Mouse (Mus musculus): Measurements from ENCODE around the gene Oas1h. TPM values are rescaled to one million over a fixed set of nuclear protein-coding genes. Genes with fewer than 3 reads are reported as not detected.
"Not testable (repeated sequence)": the region's sequence is repeated elsewhere in the genome, so short reads cannot be mapped to it uniquely, and the experiment has no call there.

Gene Oas1h
- polyA plus RNA-seq, 1 experiment from 2014 or later: not detected

GRCm38 (mm10) chr5:120859241-120859640 lies 2.0 kb upstream of the Oas1h start:
- Histone ChIP-seq H3K4me3 (replicated peaks) (no peak overlapping the region), H3K27me3 (no peaks in the 10 kb centered on the region), H3K4me1 (no peaks in the 10 kb centered on the region), H3K9ac (no peak overlapping the region), H3K4me2 (no peak overlapping the region), H3K36me3 (replicated peaks) (no peaks in the 10 kb centered on the region), H3K9me3 (peaks cover 8% of the 10 kb centered on the region; the same call in 1 of the 2 replicates), H3K27ac (no peak overlapping the region)
- ATAC-seq (ENCODE audit: low FRiP score): no peak
- 78% methylated on average over 2 of the region's 2 CpGs for WGBS

DNA sequence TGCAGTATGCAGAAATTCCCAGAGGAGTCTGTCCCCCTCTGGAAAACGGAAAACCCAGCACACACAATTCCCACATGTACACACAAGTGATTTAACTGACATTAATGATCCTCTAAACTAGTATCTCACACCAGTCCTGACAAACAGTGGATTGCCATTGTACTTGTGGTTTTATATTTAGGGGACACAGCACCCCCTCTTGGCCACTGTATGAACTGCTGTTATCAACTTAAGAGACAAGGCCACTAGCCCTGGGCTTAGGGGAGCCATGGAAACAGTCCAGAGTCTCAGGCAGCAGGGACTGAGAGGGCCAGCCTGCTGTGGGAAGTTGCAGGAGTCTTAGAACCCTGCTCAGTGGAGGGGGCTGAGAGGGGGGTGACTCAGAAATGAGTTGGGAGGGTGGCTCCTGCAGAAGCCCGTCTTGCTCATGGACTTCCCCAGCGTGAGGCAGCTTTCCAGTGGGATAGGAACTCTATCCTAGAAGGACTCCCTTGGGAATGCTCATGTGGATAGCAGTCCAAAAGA lies 4.2 kb downstream of the Oas1h start:
- Histone ChIP-seq H3K4me2 (no peak overlapping the region), H3K9ac (no peak overlapping the region), H3K36me3 (replicated peaks) (no peaks in the 10 kb centered on the region), H3K27me3 (no peaks in the 10 kb centered on the region), H3K4me1 (no peaks in the 10 kb centered on the region), H3K9me3 (no peaks in the 10 kb centered on the region), H3K27ac (no peak overlapping the region), H3K4me3 (replicated peaks) (no peak overlapping the region)
- 71% methylated on average over 3 of the region's 3 CpGs for WGBS
- ATAC-seq (ENCODE audit: low FRiP score): no peak

DNA sequence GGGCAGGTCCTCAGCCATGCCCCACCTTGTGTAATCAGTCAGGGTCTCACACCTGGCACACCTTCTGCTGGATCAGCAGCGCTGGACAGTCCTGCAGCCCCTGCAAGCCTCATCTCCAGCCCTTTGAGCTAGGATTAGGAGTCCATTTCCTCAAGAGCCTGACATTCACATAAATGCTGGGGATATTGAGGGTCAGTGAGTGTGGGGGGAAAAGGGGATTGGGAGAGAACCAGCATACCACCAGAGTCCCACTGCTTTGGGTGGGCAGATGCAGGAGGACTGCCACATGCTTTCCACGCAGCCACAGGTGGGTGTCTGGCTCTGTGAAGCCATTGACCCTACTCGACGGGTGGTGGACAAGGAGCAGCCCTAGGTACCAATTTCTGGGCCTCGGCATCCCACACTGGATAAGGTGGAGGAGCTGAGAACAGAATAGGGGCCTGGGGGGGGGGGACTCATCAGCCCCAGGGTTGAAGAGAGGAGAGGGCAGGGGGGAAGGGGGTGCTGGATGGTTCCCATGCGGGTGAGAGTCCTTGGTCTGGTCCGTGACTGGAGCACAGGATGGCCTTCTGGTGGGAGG lies 8.3 kb downstream of the Oas1h start:
- H3K36me3 ChIP-seq (replicated peaks): no peaks in the 10 kb centered on the region
- H3K4me3 ChIP-seq (replicated peaks): no peak overlapping the region
- no peaks in the 10 kb centered on the region for H3K4me1 ChIP-seq
- no peak overlapping the region for H3K27ac ChIP-seq
- ATAC-seq (ENCODE audit: low FRiP score): no peak
- H3K9ac ChIP-seq: no peak overlapping the region
- no peaks in the 10 kb centered on the region for H3K27me3 ChIP-seq
- H3K9me3 ChIP-seq: no peaks in the 10 kb centered on the region
- H3K4me2 ChIP-seq: no peak overlapping the region
- 80% methylated on average over 7 of the region's 7 CpGs for WGBS

DNA sequence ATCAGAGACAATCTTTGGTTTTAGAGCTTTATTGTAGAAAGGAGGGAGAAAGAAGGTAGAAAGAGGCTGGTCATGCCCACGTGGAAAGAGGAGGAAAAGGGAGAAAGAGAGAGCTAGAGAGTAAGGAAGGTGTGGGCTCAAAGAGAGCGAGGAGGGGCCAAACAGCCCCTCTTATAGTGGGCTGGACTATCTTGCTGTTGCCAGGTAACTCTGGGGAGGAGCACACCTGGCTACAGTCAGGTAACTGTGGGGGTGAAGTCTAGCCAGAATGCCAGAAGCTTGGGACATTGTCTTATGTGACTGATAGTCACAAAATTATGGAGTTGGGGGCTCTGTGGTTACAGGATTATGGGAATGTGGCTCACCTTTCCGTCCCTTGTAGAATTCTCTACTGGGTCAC lies 8.9 kb downstream of the Oas1h start:
- 73% methylated on average over 3 of the region's 3 CpGs for WGBS
- Histone ChIP-seq H3K4me2 (no peak overlapping the region), H3K4me3 (replicated peaks) (no peak overlapping the region), H3K4me1 (no peaks in the 10 kb centered on the region), H3K27me3 (no peaks in the 10 kb centered on the region), H3K27ac (no peak overlapping the region), H3K9ac (no peak overlapping the region), H3K36me3 (replicated peaks) (no peaks in the 10 kb centered on the region), H3K9me3 (no peaks in the 10 kb centered on the region)
- no peak for ATAC-seq (ENCODE audit: low FRiP score)

GRCm38 (mm10) chr5:120870782-120871181 lies 9.6 kb downstream of the Oas1h start:
- no peaks in the 10 kb centered on the region for H3K36me3 ChIP-seq (replicated peaks)
- H3K27ac ChIP-seq: no peak overlapping the region
- H3K9me3 ChIP-seq: no peaks in the 10 kb centered on the region
- H3K4me3 ChIP-seq (replicated peaks): no peak overlapping the region
- H3K27me3 ChIP-seq: no peaks in the 10 kb centered on the region
- H3K4me2 ChIP-seq: no peak overlapping the region
- H3K4me1 ChIP-seq: no peaks in the 10 kb centered on the region
- ATAC-seq (ENCODE audit: low FRiP score): no peak
- WGBS: 68% methylated on average over 7 of the region's 7 CpGs
- no peak overlapping the region for H3K9ac ChIP-seq

GRCm38 (mm10) chr5:120871469-120871868 lies 10.2 kb downstream of the Oas1h start:
- no peak overlapping the region for H3K4me2 ChIP-seq
- no peaks in the 10 kb centered on the region for H3K4me1 ChIP-seq
- no peak for ATAC-seq (ENCODE audit: low FRiP score)
- no peaks in the 10 kb centered on the region for H3K9me3 ChIP-seq
- H3K4me3 ChIP-seq (replicated peaks): no peak overlapping the region
- no peaks in the 10 kb centered on the region for H3K27me3 ChIP-seq
- H3K27ac ChIP-seq: no peak overlapping the region
- H3K9ac ChIP-seq: no peak overlapping the region
- H3K36me3 ChIP-seq (replicated peaks): no peaks in the 10 kb centered on the region
- 60% methylated on average over 2 of the region's 2 CpGs for WGBS

DNA sequence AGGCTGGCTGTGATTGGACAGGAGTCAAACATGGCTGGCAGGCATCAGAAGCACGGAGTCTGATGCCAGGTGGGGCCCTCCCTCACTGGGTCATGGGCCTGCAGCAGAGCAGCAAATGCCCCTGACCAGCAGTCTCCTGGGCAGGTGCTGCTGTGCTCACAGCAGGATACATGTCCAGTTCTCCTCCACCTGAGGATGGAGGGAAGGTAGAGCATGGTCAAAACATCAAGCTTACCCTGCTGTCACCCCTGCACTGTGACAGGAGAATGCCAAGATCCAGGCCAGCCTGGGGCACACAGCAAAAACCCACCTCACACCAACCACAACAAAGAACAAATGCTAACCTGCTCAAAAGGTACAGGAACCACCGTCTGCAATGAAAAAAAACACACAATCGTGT lies 15.6 kb downstream of the Oas1h start:
- not testable (repeated sequence) for H3K4me1 ChIP-seq; ATAC-seq (ENCODE audit: low FRiP score); H3K27ac ChIP-seq; H3K27me3 ChIP-seq; H3K4me3 ChIP-seq (replicated peaks); H3K9me3 ChIP-seq; H3K36me3 ChIP-seq (replicated peaks); H3K4me2 ChIP-seq; H3K9ac ChIP-seq
- WGBS: 85% methylated on average over 2 of the region's 3 CpGs

DNA sequence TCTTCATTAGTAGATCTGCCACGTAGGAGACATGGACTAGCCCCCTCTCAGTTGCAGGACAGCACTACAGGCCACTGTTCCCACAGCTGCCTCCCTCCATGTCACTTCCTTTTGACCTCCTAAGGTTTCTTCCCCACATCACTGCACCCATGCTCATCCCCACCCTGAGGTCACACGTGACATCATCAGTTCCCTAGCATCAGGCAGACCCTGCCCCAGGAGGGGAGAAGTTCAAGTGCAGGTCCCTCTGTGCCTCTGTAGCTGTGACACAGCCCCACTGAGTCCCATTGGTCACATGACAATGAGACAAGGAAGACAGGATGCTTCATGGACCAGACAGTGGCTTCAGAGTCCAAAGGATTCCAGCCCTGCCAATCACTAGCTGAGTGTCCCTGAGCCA lies 16.2 kb downstream of the Oas1h start:
- H3K4me1 ChIP-seq; H3K9ac ChIP-seq; ATAC-seq (ENCODE audit: low FRiP score); H3K36me3 ChIP-seq (replicated peaks); H3K4me3 ChIP-seq (replicated peaks); H3K27me3 ChIP-seq; H3K4me2 ChIP-seq; H3K27ac ChIP-seq; H3K9me3 ChIP-seq: not testable (repeated sequence)
- WGBS: 83% methylated on average over 2 of the region's 2 CpGs

DNA sequence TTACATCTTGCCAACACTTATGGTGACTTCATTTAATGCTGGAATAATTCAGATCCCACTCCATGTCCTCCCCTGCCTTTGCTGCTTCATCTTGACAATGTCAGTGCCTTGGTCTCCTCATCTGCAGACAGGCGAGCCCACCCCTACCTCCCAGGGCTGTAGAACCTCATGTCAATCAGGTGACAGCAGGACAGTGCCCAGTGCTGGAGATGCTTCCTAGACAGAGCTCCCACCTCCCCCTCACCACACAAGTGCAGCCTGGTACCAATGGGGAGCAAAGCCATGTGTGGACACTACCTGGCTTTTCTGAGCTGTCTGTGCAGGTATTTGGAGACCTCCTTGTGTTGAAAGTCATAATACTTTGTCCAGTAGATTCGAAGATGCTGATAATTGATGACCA lies 17.6 kb downstream of the Oas1h start:
- 77% methylated on average over 2 of the region's 2 CpGs for WGBS
- not testable (repeated sequence) for ATAC-seq (ENCODE audit: low FRiP score); H3K36me3 ChIP-seq (replicated peaks); H3K4me2 ChIP-seq; H3K9me3 ChIP-seq; H3K27ac ChIP-seq; H3K4me1 ChIP-seq; H3K9ac ChIP-seq; H3K4me3 ChIP-seq (replicated peaks); H3K27me3 ChIP-seq

DNA sequence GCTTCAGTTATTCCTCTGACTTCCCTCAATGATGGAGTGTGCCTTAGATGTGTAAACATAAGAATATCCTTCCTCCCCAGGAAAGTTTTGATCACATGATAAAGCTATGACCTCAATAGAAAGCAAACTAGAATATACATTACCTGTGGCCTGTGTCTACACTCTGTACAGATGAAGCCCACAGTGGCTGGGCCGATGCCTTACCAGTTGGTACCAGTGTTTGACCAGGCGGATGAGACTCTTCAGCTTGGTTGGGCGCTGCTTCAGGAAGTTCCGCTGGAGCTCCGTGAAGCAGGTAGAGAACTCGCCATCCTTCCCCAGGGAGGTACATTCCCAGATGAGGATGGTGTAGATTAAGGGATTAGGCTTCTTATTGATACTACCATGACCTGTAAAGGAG lies 20.5 kb downstream of the Oas1h start:
- not testable (repeated sequence) for H3K9me3 ChIP-seq

GRCm38 (mm10) chr5:120887413-120887812 lies 26.2 kb downstream of the Oas1h start, which contains the start of gene Oas1g:
Gene Oas1g, minus strand, starts transcription at chr5:120887613.
- WGBS: 38% methylated on average over 6 of the region's 9 CpGs
- H3K27me3 ChIP-seq; ATAC-seq (ENCODE audit: low FRiP score); H3K9me3 ChIP-seq; H3K36me3 ChIP-seq (replicated peaks); H3K27ac ChIP-seq; H3K4me2 ChIP-seq; H3K4me1 ChIP-seq; H3K4me3 ChIP-seq (replicated peaks); H3K9ac ChIP-seq: not testable (repeated sequence)

More for the DNA sequence above, 20.5 kb downstream of the Oas1h start:
- not testable (repeated sequence) for H3K4me3 ChIP-seq (replicated peaks); H3K4me1 ChIP-seq; H3K36me3 ChIP-seq (replicated peaks); H3K4me2 ChIP-seq; H3K27me3 ChIP-seq; ATAC-seq (ENCODE audit: low FRiP score); H3K9ac ChIP-seq; H3K27ac ChIP-seq
- 95% methylated on average over 6 of the region's 6 CpGs for WGBS

DNA sequence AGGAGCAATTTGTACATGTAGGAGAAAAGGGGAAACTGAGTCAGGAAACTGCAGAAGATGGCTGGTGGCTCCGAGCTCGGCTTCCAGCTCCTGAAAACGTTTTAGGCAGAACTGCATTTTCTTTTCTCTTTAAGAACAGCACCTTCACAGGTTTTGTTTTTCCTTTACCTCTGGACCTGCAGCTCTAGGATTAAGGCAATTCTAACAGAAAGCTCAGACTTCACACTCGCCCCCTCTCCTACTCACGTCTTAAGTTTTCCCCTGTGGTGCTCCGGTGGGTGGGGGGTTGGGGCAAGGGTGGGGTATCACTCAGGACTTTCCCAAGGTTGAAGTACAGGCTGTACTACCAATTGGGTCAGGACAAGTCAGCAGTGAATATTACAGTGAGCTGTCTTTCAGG lies 26.6 kb downstream of the Oas1h start:
- Histone ChIP-seq H3K27ac (no peak overlapping the region), H3K36me3 (replicated peaks) (no peaks in the 10 kb centered on the region), H3K4me3 (replicated peaks) (no peak overlapping the region), H3K9ac (no peak overlapping the region), H3K4me2 (no peak overlapping the region), H3K4me1 (no peaks in the 10 kb centered on the region), H3K9me3 (no peaks in the 10 kb centered on the region), H3K27me3 (no peaks in the 10 kb centered on the region)
- ATAC-seq (ENCODE audit: low FRiP score): no peak
- 64% methylated on average over 6 of the region's 6 CpGs for WGBS

DNA sequence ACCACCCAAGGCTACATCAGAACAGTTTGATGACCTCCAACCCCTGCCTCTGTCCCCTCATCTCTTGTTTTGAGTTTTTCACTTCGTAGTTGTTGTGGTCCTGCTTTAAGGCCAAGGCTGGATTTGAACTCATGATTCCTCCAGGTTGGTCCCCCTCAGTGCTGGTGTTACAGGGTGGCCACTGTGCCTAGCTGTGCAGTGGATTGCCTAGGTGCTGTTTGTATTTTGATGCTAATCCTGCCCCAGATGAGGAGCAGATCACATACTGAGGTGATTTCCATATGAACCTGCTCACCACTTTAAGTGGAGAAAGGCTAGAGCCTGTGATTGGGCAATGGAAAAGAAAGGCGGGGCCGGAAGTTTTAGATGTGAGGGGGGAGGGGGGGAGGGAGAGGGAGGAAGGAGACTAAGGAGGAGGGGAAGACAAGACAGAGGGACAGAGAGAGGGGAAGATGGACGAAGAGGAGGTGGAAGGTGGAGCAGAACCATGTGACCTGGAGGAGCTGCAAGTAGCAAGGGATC lies 27.1 kb downstream of the Oas1h start:
- H3K27ac ChIP-seq; H3K9ac ChIP-seq; H3K4me3 ChIP-seq (replicated peaks); H3K27me3 ChIP-seq; ATAC-seq (ENCODE audit: low FRiP score); H3K9me3 ChIP-seq; H3K36me3 ChIP-seq (replicated peaks); H3K4me2 ChIP-seq; H3K4me1 ChIP-seq: not testable (repeated sequence)
- WGBS: 42% methylated on average over 4 of the region's 4 CpGs
